Mouse (Mus musculus) layer of hippocampus, adult 8-10 months (tissue): ENCODE measurements around the gene Sqstm1. TPM values are rescaled to one million over a fixed set of nuclear protein-coding genes. Genes with fewer than 3 reads are reported as not detected.

ENCODE experiments used
- DNase-seq, 2 experiments: peaks; one replicate each; pipeline ENCODE4 v3.0.0; 2022; ENCODE audit warnings: low spot score in 2 of 2
- total RNA-seq, 4 experiments: library from RNA; stranded (reverse); gene quantifications; 2 replicates each; pipeline ENCODE4 v1.2.4; 2022

The Sqstm1 gene
- total RNA-seq, 4 experiments from 2014 or later = 473 to 497 (median 477) TPM

- DNase-seq = no peak
Observed at GRCm38 (mm10) chr11:50211322-50212059, 864 bp upstream of the Sqstm1 start.

DNA sequence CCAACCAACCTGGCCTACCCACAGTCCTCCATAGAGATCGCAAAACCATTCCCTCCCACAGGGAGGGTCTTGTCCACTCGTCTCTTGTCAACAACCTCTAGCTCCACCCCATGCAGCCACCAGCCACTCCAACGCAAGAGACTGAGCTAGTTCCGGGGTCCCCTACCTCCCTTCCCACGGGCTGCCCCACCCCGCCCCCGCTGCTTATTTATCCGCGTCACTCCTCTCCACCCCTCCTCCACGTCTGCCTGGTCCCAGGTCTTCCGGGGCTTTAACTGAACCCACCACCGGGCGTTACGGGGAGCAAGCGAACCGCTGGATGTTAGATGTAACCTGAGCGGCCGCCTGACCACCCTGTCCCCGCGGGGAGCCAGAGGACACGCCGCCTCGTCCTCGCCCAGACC lies 524 bp downstream of the Sqstm1 start:
- DNase-seq = peak; percentile 81 to 90

DNA sequence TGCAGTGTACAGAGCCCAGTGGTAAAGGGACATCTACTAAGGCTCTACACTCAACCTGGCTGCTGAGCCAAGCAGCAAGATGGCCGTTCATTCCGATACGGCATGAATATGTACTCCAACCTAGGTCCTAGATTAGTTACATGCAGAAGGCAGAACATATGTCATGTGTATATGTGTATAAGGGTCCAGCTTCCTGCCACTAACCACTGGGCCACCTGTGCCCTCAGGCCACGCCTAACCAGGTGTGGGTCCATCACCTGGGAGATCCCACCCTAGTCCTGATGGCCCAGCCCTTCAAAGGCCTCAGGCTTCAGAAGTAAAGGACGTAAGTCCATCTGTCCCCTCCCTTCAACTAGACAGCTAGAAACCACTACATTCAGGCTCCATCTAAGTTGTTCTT lies 2.6 kb downstream of the Sqstm1 start:
- no peak for DNase-seq

- no peak for DNase-seq
Observed at GRCm38 (mm10) chr11:50207344-50207743, 3.3 kb downstream of the Sqstm1 start.

DNA sequence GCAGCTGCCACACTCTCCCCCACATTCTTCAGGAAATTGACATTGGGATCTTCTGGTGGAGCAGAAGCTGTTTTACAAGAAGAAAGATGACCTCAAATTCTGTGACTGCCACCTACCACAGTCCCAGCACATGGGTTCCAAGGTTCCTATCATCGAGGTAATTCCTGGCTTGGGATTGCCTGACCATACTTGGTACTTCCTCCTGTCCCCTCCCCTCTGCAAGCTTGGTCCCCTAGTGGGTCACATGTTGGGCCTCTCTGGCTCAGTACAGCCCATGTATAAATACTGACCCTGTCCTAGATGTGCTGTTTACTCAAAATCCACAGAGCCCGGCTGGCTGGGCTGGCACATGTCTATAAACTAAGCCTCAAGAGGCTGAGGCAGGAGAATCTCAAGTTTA lies 4.6 kb downstream of the Sqstm1 start:
- no peak for DNase-seq

DNA sequence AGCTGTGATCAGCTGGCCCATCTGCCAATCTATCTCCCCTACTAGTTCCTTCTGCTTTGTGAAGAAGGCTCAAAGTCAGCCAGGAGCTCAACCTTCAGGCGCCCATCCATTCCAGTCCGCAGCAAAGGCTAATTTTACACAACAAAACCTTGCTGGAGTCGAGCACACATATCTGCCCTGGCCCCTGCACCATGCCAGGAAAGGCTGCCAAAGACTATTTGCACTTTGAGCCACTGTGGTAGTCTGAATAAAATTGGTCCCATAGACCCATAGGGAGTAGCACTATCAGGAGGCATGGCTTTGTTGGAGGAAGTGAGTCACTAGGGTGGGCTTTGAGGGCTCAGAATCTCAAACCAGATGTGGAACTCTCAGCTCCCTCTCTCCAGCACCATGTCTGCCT lies 5.2 kb downstream of the Sqstm1 start:
- no peak for DNase-seq

DNA sequence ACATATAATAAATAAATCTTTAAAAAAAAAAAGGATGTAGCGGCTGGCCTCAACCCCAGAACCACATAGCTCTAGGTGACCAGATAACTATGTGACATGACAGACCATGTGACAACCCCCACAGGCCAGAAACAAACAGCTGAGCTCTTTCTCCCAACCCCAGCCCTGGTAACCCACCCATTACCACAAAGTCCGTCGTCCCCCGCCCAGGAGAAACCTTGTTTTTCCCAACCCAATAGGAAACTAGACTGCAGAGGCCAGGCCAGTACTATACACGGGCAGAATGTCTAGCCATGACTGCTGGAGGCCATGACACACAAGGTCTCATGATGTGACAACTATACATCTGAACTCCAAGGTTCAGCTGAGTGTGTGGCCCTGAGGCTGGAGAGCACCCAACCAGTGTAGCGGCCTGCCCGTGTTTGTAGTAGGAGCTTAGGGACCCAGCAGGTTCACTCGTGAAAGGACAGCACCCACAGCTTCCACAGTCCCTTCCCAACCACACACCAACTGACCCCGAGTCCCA lies 7.3 kb downstream of the Sqstm1 start:
- DNase-seq = no peak

- DNase-seq = no peak
Observed at GRCm38 (mm10) chr11:50201590-50201989, 9.0 kb downstream of the Sqstm1 start.

- DNase-seq = no peak
Observed at GRCm38 (mm10) chr11:50200613-50201012, 10.0 kb downstream of the Sqstm1 start.

DNA sequence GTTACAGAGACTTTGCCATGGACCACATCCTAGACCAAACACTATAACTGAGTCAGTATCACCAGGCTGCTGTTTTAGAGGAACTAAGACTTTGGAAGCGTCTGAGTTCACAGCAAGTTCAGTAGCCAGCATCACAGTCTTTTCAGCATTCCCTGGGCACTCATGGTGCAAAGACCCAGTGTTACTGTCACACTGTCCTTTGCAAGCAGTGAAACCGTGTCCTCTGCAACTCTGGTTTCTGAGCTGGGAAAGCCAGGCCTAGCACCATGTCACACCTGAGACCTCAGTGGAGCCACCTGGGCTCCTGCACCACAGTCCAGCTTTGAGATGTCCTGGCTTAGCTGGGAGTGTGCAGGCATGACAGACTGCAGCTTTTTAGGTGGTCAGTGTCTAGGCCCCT lies 11.7 kb downstream of the Sqstm1 start:
- DNase-seq = no peak

GRCm38 (mm10) chr11:50198219-50198846 lies 12.3 kb downstream of the Sqstm1 start:
- DNase-seq = no peak

DNA sequence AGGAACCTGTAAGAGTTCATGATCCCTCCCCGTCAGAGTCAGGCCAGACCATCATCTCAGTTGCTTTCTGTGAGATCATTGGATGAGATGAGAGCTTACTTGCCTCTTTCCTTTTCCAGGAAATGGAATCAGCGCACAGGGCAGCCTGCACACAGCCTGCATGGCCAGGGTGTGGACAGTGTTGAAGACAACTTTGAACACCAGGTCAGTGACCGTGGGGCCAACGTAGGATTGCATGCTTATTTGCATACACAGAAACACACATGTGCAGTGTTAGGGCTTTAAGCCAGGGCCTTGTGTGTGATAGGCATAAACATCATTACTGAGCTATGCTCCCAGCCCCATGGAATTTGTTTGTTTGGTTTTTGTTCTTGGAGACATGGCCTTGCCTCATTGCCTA lies 13.1 kb downstream of the Sqstm1 start:
- no peak for DNase-seq

DNA sequence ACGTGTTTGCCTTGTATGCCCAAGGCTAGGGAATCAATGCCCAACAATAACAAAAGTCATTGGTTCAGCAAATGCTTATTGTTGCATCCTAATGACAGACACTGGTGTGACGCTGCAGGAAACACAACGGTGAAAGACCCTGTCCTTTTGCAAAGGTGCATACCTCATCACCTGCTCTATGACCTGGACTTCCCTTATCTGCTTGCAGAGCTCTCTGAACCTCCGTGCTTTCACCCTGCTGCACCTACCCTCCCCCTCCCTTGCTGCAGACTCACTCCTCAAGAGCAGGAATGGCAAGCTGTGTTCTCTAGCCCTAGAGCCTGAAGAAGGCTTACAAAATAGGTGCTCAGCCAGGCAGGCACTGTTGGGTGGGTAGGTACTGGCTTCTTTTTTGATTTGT lies 15.8 kb downstream of the Sqstm1 start:
- DNase-seq = no peak

- no peak for DNase-seq
Observed at GRCm38 (mm10) chr11:50194070-50194469, 16.6 kb downstream of the Sqstm1 start.

DNA sequence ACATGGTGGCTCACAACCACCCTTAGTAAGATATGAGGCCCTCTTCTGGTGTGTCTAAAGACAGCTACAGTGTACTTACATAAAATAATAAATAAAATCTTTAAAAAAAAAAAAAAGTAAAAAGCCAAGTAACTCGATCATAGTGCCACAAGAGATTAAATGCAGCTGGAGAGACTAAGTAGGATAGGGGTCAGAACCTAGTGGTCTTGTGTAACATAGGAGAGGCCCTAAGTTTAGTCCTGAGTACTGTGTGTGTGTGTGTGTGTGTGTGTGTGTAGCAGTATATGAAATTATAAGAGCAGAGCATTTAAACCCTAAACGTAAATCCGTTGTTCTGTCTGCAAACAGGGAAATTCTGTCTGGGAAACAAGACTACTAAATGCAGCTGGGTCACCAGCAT lies 18.3 kb downstream of the Sqstm1 start:
- DNase-seq = no peak

DNA sequence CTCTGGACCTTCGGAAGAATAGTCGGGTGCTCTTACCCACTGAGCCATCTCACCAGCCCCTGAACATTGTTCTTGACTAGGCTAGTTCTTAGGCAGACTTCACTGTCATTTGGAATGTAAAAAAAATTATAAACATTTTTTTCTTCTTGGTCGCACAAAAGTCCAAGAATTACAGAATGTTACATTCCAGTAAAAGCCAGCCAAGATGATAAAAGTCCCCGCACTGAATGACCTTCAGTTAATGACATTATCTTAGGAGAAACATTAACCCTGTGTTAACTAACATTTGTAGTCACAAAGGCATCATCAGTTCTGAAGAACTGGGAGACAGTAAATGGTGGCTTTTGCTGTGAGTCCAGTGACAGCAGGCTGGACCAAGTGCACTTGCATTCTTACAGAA lies 20.3 kb downstream of the Sqstm1 start:
- DNase-seq = no peak

- no peak for DNase-seq
Observed at GRCm38 (mm10) chr11:50188682-50189081, 21.9 kb downstream of the Sqstm1 start.

- no peak for DNase-seq
Observed at GRCm38 (mm10) chr11:50184788-50185187, 25.8 kb downstream of the Sqstm1 start.

DNA sequence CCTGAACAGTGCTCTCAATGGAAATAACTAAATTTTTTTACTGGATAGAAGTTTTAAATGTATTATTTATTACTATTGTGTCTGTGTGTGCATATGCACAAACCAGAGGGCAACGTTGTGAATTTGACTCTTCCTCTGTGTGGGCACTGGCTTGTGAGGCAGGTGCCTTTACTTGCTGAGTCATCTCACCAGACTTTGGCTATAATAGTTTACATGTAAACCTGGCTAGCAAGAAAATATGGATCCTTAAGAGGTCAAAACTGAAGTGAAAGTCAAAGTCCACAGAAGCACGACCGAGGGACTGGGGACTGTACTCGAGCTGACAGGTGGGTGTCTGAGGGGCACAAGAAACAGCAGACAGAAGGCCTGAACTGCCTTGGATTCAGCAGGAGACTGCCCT lies 27.9 kb downstream of the Sqstm1 start:
- no peak for DNase-seq

- DNase-seq = no peak
Observed at GRCm38 (mm10) chr11:50180478-50181231, 30.0 kb downstream of the Sqstm1 start.

DNA sequence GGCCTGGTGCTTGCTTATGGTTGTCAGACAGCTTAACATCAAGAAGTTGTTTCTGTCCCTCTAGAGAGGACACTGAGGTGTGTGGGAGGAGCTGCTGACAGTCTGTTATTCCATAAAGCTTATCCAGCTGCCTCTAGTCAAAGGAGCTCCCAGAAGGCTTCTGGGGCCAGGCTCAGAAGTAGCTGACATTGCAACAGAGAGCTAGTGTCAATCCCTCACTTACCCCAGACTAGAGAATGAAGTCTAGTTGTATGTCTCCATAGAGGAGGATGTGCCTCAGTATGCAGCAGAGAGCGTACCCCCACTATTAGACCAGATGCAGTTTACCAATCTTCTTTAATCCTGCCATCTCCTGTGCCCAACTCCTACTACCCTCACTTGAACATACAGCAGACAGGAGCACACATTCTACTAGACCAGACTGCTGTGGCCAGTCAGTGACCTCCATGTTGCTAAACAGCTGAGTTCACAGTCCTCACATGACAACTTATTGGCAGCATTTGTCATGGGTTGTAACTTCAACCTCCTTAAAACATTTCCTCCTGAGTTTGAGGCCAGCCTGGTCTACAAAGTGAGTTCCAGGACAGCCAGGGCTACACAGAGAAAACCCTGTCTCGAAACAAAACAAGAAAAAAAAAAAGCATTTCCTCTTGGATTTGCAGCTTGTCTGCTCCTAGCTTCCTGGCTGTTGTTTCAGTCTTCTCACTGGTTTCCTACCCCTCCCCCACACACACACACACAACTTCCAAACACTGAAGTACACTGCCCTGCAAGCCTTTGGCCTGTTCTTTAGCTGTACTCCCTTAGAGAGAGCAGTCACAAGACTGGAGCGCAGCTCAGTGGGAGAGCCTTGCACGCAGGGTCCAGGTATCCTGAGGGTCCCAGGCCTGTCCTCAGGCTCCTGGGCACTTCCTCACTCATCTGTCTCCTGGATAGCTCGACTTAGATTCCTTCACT lies 31.8 kb downstream of the Sqstm1 start:
- DNase-seq = no peak
